Mouse (Mus musculus) urinary bladder, adult 18-20 months (tissue): ENCODE results near the gene Unc79.

ENCODE experiments used
- DNase-seq, 2 experiments: peaks; one replicate each; pipeline ENCODE4 v3.0.0; 2022; ENCODE audit warnings: low spot score in 2 of 2, mixed read lengths in 2 of 2

Gene Unc79

DNA sequence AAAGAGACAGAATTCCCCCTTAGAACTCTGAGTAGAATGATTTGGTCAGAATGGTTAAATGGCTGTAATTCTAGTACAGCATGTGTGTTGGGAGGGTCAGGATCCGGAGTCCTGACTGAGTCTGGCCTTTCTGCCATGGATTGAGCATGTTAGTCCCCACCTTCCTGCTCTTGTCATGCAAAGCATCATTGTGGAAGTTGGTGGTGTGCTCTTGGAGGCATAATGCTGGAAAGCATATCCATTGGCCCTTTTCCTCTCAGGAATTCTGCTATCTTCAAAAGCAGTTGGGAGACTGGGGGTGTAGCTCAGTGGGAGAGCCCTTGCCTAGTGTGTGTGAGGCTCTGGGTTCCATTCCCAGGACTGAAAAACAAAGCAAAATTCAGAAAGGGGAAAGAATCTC lies 175.2 kb downstream of the Unc79 start:
- no peak for DNase-seq

DNA sequence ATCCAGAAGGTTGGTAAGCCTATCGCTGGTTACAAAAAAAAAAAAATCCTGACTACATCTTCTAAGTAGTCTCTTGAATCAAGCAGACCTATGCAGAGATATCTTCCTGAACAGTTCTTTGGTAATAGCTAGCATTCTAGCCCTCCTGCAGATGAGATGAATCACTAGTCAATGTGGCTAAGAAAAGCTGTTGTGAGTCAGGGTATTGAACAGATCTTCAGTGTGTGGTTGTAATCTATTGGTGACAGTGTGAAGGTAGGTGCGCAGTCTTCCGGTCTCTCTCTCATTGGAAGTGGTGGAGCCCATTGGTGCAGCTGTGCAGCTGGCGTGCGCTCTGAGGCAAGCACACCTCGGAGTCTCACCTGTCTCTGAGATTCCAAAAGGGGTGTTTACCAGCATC lies 180.3 kb downstream of the Unc79 start:
- no peak for DNase-seq

DNA sequence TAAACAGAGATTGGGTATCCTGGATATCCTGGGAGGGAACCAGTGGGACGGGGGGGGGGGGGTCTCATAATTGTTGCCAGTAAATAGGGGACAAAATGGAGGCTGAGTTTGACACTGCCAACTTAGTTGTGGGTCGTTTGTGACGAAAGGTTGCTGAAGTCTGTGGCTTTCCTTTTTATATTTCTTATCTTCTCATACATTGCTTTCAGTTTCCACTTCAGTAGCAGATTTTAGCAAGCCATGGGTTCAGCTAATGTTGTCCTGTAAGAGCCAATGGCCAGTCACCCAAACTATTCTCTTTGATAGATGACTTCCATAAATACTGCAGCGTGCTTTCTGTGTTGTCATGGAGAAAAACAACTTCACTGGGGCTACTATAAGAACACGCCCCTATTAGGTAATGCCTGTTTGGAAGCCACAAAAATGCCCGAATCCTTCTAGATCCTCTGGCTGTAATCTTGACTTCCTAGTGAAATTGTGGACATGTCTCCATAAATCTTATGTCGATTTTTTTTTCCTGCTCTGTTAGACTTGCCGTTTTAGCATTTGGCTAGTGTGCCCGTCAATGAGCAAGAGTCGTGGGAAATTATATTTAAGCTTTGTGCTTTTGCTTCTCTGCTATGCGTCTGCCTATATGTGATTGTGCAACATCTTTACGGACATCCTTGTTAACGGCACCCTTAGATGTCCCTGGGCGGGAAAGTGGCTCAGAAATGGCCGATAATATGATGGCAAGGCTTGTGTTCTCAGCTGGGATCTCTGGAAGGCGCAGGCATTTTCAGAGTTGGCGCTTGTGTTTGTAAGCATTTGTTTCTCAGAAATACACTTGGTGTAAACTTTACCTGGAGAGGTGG lies 181.0 kb downstream of the Unc79 start:
- DNase-seq: no peak

DNA sequence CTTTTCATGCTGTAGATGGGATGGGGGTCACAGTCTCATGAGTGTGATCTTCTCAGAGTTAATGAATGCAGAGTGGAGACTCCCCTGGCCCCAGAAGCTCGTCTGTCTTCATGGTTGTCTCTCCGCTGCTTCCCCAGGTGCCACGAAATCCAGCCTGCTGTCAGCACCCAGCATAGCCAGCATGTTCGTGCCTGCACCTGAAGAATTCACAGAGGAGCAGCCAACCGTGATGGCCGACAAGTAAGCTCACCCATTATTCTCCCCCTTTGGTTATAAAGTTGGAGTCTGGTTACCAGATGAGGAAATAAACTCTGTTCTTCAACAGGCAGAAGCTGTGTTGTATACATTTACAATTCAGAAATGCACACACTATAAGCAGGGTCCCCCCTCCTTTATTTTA lies 182.8 kb downstream of the Unc79 start:
- DNase-seq: no peak

DNA sequence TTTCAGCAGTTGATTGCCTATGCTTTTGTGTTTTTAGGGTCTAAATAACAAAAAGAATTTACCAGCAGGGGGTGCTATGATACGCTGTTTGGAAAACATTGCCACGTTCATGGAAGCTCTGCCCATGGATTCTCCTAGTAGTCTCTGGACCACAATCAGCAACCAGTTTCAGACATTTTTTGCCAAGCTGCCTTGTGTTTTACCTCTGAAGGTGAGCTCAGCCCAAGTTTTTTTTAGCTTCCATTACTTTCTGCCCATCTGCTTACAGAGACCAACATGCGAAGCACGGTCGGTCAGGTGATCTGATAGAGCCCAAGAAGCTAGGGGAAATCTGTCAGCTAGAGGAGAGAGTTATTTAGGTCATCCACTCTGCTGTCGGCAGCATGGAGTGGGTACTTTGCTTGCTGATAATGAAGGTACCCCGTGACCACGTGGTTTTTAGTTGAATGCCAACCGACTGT lies 193.9 kb downstream of the Unc79 start:
- DNase-seq: no peak

DNA sequence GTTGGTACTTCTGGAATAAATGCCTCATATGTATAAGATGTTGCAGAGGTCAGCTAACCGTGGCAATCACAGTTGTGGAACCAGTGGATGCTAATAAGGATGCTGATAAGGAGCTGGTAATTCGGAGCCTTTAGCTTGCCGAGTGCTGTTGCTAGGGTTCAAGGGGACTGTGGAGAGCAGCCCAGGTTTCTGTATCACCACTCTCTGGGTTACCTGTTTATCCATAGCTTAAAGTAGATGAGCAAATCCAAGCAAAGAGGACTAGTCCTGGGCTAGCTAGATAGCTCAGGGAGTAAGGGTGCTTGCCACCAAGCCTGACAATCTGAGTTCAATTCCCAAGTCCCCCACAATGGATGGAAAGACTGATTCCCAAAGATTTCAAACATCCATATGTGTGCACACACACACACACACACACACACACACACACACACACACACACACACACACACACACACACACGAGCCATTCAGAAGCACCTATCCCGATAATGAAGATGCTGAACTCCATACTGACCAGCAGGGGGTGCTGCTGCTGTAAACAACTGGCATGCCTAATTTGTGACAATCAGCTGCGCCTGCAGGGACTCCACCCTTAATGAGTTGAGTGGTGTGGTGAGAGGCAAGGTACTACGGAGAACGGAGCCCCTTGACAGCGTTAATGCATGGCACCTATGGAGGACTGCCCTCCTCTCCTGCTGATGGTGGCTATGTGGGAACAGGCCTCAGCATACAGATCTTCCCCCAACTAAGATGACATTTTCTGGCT lies 195.3 kb downstream of the Unc79 start:
- DNase-seq: peak; percentile 15 to 21

DNA sequence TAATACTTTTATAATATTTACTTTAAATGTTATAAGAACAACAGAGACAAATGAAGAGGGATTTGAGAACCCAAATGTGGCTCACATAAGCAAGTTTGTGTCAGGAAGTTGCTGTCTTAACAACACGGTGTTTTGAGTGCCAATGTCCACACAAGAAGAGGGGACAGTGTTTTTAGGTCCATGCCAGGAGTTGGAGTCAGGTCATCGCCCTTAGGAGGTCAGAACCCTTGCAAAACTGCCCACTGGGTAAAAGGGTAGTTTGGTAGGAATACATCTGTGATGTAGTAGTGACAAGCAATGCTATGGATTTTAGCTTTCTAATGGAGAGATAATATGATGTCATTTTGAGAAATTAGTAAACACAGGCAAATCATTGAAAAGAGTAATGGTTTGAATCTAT lies 201.6 kb downstream of the Unc79 start:
- no peak for DNase-seq

DNA sequence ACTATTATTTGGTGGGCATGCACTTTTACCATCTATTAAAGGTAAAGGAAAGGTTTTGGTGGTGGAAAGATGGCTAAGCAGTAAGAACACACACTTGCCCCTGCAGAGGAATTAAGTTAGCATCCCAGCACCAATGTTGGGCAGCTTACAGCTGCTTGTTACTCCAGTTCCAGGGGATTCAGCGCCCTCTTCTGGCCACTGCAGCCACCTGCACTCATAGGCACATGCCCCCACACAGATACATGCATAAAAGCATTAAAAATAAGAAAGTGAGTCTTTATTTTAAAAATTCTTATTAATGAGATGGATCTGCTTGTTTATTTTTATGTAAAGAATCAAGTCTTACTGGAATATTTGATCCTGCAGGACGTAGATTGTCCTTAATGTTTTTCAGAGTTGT lies 206.3 kb downstream of the Unc79 start:
- no peak for DNase-seq

DNA sequence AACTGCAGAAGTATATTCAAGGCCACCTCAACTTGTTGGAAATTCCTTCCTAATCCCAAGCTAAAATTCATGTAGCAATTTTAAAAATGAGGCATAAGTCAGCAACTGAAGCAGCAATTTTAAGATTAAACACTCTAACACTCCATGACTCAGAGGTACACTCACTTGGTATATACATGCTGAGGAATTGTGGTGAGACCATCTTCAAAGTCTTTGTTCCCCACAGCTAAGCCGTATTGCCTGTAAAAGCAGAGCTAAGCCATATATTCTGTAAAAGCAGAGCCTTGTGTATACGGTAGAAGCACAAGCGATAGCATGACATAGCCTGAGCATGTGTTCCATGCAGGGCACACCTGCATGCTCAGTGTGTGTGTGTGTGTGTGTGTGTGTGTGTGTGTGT lies 206.7 kb downstream of the Unc79 start:
- DNase-seq: no peak

DNA sequence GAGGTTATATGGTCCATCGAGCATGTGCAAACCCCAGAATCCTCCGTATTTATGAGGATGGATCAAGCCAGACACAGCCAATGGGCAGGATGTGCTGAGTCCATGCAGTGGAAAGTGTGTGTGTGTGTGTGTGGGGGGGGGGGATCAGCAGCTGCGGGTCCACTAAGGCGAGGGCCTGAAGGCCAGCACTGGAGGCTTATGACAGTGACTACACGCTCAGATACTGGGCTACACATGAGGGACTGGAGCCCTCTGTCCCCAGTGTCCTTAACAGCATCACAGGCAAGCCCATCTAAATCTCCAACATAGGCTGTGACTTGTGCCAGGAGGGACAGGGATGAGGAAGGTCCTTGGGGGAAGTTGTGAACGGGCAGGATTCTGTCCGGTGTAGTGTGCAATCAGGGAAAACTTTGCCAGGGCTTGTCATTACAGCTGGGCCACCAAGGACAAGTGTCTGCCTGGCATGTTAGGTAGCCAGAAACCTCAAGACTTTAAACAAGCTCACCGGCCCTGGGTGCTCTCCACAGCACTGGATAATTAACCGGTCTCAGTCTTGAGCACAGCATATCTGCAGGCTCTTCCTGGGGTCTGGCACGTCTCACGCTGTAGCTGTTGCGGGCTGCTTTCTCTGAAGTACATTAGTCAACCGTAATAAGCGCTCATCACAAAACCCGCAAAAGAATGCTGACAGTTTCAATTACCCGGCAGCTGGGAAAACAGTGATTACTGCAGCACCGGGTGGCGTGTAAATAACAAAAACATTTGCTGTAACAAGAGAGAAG lies 208.7 kb downstream of the Unc79 start:
- DNase-seq: no peak

DNA sequence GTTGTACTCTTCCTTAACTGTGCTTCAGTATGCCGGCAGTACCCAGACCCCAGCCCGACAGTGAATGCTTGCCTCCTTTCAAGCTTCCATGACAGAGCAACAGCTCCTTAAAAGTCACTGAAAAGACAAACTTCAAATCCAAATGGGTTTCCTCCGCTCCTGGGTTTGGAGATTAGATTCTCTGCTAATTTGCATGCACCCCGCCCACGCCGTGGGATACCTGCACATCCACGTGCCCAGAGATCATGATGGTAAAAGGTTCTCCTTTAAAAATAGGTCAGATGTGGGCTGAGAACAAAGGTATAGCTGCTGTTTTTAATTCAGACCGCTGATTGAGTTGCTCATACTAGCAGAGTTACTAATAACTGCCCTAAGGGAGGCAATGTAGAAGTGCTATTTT lies 210.4 kb downstream of the Unc79 start:
- no peak for DNase-seq

DNA sequence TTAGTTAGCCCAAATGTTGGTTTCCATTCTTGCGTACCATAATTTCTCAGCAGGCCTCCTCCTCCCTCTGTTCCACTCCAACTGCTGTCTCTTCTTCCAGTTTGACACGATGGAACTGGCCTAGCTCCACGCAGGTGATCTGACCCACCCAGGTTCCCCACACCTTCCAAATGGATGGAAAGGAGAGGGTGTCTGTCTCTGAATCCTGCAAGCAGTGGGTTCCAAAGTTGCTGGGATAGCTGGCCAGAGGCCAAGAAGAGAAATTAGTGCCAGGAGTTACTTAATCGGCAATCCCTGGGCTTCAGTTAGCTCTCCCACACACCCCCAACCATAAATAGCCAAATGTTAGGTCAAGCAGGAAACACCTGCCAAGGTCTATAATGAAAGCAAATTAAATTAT lies 212.1 kb downstream of the Unc79 start:
- no peak for DNase-seq

DNA sequence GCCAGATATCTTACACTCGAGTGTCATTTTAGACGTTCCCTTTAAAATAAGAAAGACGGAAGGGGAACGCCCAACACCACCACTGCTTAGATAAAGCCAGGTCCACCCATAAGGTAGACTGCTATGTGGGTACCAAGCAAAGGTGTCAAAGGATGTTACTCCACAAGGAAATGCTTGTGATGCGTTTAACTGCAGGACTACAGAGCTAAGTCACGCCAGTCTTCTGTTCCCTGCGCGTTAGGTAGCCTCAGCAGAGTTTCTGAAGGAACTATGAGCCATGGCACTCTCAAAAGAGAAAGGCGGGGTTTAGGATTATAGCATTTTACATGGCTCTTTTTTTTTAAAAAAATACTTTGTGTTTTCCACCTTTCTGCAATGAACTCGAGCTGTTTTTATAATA lies 214.9 kb downstream of the Unc79 start:
- no peak for DNase-seq

DNA sequence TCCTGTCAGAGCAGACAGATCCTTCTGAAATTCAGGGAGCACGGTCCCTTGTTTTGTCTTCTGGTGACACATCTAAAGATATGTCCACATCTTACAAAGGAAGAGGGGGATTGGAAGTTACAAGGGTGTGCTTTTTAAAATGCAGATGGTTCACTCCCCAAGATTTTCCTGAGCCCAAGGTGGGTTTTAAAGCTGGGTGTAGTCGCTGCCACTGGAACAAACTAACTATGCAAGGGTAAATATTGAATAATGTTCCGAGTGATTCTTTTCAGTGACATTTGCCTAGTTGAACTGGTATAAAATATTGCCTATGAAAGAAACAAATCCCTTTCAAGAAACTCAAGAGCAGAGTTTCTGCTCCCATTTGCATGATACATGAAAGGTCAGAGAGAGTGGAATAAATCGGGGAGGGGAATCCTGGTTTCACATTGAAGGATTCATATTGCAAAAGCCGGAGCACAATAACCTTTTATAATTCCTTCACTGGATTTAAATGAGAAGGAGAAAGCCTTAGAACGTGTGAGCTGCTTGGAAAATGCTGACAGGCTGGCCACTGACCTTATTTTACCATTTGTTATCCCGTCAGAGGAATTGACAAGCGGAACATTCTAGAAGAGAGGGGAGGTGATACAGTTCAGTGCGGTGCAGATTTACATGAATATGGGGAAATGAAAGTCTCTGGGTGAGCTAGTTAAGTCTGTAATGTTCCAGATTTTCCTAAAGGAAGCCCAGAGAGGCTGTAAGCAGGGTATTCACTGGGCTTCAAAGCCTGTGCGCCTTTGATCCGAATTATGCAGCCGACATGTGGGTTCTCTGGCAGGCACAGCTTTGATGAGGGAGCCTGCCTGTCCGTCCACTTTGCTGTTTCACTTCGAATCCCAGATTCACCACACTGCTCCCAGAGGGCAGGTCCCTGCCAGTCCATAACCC lies 215.7 kb downstream of the Unc79 start:
- no peak for DNase-seq

DNA sequence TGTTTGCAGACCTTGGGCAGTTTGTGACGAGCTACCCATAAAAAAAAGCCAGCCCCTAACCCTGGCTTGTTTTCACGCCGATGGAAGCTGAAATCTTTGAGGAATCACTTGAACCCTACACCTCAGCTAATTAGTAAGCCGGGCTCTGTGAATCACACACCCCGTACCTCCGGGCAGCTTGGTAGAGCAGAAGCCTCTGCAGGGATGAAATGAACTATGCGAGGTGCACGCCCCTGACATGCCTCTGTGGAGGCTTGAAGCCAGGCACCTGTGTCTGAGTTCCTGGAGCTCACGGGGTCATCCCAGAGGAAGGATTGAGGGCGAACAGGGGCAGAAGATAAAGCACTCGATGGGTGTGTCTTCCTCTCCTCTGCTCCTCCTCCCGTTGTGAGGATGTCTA lies 220.2 kb downstream of the Unc79 start:
- no peak for DNase-seq

DNA sequence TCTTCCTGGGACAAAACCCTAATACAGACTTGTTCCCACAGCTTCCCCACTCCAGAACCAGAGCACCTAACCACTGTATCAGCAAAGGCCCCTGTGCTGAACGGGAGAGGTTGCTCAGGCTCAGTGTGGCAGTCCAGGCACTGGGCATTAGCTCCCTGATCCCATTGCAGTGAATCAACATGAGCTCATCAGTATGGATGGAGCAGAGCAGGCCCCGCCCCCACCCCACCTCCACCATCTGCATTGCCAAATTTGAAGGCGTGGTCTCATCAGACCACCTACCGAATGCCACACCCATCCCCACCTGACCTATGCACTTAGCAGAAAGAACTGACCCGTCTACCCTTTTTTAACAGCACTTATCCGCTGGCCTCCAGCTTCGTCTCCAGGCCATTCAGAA lies 234.4 kb downstream of the Unc79 start:
- DNase-seq: no peak

DNA sequence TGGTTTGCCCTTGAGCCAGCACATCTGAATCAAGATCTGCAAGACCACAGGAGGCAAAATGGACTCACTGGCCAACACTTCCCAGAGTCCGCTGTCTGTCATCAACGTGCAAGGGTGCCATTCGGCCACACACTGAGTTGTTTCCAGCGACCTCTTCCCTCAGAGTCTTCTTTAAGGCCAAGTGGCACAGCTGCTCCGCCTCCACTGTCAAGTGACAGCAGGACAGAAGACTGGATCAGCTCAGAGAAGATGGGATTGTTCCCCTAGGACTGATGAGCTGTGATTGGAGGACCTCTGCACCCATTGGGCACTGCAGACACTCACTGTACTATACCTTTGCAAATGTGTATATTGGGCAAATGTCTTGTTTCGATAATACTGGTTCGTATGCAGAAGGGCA lies 238.4 kb downstream of the Unc79 start:
- no peak for DNase-seq

DNA sequence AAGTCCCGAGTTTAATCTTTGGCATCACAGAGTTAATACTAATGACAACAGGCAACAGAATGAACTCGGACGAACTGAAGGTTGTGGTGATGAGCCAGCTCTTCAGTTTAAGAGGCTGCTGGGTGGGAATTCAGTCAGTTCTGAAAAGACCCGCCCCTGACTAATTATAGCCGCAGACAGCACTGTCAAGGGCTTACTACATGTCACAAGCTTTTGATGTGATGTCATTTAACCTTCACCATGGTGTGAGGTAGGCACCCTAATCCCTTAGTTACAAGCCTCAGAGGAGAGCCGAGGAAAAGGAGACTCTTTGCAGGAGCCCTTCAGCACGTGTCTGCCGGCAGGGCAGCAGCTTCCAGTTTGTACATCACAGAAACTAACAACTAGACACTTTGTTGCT lies 239.6 kb downstream of the Unc79 start:
- DNase-seq: no peak

DNA sequence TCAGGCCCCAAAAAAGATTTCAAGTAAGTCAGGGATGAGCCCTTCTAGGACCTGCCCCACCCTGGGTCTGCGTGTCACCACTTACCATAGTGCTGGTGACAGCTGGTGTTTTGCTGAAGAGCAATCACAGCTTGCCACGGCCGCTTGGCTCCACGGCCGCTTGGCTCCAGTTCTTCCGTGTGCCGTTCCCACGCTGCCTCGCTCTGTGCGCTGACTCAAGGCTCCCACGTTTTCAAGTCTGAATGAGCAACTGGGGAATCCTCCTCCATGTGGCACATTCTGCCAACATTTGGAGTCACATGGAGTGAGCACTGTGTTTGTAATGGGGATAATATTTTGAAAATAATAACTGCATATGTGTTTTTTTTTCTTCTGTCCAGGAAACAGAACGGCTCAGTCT lies 241.1 kb downstream of the Unc79 start:
- no peak for DNase-seq

DNA sequence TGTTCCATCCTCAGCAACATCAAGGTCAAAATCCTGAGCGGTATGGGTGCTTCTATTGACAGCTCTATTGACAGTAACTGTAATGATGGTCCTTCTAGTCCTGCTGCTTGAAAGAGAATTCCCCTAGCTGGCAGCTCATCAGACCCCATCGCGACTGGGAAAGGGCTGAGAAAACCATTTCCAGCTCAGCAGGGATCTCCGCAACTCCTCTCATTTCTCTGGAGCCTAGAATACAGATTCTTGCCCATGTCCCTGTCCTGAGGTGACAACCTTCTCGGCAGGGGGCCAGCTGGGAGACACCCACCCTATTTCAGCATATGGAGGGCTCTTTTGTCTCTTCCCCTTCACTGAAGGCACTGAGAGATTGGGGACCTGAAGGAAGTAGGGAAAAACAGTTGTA lies 244.3 kb downstream of the Unc79 start:
- DNase-seq: no peak
